Mouse (Mus musculus) retina, embryonic 14.5 days (tissue): ENCODE data around the gene Gm20425.

Source experiments
- DNase-seq: peaks from one replicate; pipeline ENCODE4 v3.0.0-alpha.2; 2015; ENCODE audit warnings: low spot score

Gm20425 gene

GRCm38 (mm10) chr9:103154568-103154967, 75.5 kb downstream of the Gm20425 start:
- DNase-seq: no peak

GRCm38 (mm10) chr9:103153286-103153685, 76.8 kb downstream of the Gm20425 start:
- DNase-seq: no peak

GRCm38 (mm10) chr9:103149074-103149799, 80.9 kb downstream of the Gm20425 start:
- no peak for DNase-seq

- no peak for DNase-seq
Measured at GRCm38 (mm10) chr9:103147103-103147502, 83.0 kb downstream of the Gm20425 start.

DNA sequence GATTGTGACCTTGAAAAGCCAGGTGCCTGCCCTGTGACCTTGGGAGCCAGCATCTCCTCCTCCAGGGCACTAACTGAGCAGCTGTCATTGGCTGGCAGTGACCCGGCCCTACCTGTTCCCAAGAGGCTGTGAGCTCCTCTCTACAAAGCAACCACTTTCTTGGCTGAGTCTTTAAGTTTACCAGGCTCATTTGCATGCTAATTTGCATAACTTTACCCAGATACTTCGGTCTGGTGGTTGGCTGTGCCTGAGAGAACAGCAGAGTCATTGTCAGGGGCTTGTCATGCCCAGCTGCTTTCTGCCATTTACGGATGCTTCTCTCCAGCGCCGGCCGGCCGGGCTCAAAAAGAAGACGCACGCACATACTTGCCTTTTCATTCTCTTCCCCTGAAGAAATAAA, 83.4 kb downstream of the Gm20425 start:
- DNase-seq: no peak

DNA sequence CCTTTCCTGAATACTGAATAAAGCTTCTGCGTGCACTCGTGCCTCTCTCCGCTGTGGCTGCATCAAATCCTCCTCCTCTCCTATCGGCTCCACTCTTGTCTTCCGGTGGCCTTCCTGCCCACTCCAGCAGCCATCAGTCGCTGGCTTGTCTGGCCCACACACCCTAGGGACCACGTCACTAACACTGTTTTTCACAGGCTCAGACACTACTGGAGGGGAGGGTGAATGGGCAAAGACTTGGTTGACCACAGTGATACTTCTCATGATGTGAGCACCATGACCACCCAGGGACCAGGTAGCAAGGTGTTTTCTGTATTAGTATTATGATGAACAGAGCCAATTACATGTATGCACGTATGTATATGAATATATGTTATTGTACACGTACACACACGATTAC, 83.8 kb downstream of the Gm20425 start:
- DNase-seq: no peak

GRCm38 (mm10) chr9:103145351-103145750, 84.8 kb downstream of the Gm20425 start:
- no peak for DNase-seq

GRCm38 (mm10) chr9:103143881-103144280, 86.2 kb downstream of the Gm20425 start:
- DNase-seq: no peak

DNA sequence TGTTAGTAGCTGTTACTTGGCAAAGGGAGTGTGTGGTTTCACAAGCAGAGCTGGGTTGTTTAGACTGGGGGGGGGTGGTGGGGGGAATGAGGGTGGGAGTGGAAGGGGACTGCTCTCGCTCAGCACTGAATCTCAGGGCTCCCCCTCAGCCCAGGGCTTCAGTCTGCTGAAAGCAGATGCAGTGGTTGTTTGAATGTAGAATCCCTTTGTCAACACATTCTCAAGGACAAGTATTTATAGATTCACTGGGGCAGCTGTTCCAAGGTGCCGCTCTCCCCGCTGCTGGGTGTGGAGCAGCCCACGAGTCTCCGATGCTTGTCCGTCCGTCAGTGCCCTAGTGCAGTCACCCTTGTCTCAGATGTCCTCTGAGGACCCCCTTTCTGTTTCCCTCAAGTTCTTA, 88.8 kb downstream of the Gm20425 start:
- no peak for DNase-seq

GRCm38 (mm10) chr9:103140384-103140783, 89.7 kb downstream of the Gm20425 start:
- DNase-seq: no peak
